Mouse (Mus musculus): ENCODE results near the gene Ccdc162. TPM values are rescaled to one million over a fixed set of nuclear protein-coding genes. Genes with fewer than 3 reads are reported as not detected.

The Ccdc162 gene
- polyA plus RNA-seq, 1 experiment from 2014 or later, result 0.71 TPM

DNA sequence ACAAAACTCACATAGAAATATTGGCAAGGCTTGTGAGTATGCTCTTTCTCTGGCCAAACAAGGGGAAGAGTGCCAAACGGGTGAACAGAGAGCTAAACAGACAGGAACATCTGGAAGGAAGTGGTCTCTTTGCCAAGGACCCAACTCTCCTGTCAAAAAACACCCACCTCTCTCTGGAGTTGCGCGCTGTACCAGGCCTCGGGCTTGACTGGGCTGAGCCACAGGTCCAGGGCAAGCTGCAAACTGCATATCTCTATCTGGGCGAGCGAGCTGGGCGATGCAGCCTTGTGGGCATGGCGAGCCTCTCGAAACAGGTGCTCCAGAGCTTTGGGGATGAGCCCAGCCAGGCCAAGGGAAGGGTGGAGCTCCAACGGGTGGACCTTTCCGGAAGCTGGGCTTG lies 82.6 kb downstream of the Ccdc162 start:
- no peak overlapping the region for H3K27ac ChIP-seq
- no peak overlapping the region for H3K4me2 ChIP-seq
- H3K9ac ChIP-seq (replicated peaks), result no peak overlapping the region
- no peaks in the 10 kb centered on the region for H3K9me3 ChIP-seq
- WGBS, result 93% methylated on average over 11 of the region's 11 CpGs
- H3K4me3 ChIP-seq (replicated peaks), result no peak overlapping the region
- no peaks in the 10 kb centered on the region for H3K36me3 ChIP-seq
- no peaks in the 10 kb centered on the region for H3K4me1 ChIP-seq (replicated peaks)
- no peaks in the 10 kb centered on the region for H3K27me3 ChIP-seq
- ATAC-seq (ENCODE audit: insufficient number of reproducible peaks, insufficient read depth, low FRiP score, low TSS enrichment, low read depth), result no peak

DNA sequence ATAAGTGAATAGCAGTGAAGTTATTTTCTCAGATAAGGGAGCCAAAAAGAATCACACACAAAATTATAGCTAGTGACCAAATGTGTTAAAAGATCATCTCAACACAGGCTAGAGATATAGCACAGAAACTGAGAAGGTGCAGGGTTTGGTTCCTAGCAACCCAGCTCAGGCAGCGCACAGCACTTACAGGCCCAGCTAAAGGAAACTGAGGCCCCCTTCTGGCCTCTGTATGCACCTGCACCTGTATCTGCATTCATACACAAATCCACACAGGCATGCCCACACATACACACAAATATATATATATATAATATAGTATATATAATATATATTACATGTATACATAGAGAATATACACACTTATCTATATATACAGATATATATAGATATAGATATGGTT lies 84.4 kb downstream of the Ccdc162 start:
- WGBS, result 95% methylated on average over 1 of the region's 1 CpGs
- no peak overlapping the region for H3K4me2 ChIP-seq
- no peaks in the 10 kb centered on the region for H3K9me3 ChIP-seq
- H3K27ac ChIP-seq, result no peak overlapping the region
- no peaks in the 10 kb centered on the region for H3K36me3 ChIP-seq
- H3K4me1 ChIP-seq (replicated peaks), result no peaks in the 10 kb centered on the region
- no peak overlapping the region for H3K9ac ChIP-seq (replicated peaks)
- no peaks in the 10 kb centered on the region for H3K27me3 ChIP-seq
- no peak overlapping the region for H3K4me3 ChIP-seq (replicated peaks)
- ATAC-seq (ENCODE audit: insufficient number of reproducible peaks, insufficient read depth, low FRiP score, low TSS enrichment, low read depth), result no peak

DNA sequence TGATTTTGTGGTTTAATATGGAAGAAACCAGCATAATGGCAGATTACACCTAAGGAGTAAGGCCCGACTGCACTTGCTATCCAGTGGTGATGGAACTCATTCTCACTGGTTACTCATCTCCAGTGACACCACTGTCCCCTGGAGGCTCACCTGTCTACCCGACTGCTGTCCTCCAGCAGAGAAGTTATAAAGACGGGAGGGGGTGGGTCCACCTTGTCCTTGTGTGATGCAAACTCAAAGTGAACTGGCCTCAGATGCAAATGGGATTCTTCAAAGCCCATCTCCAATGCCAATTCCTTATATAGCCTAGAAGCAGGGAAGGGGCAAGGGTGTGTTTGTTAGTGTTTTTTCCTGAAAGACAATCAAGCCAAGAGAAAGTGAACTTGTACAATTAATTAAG lies 89.4 kb downstream of the Ccdc162 start:
- H3K27ac ChIP-seq, result no peak overlapping the region
- WGBS, result 67% methylated on average over 3 of the region's 3 CpGs
- H3K4me1 ChIP-seq (replicated peaks), result no peaks in the 10 kb centered on the region
- H3K4me2 ChIP-seq, result no peak overlapping the region
- H3K36me3 ChIP-seq, result no peaks in the 10 kb centered on the region
- no peaks in the 10 kb centered on the region for H3K27me3 ChIP-seq
- no peak overlapping the region for H3K9ac ChIP-seq (replicated peaks)
- H3K9me3 ChIP-seq, result no peaks in the 10 kb centered on the region
- ATAC-seq (ENCODE audit: insufficient number of reproducible peaks, insufficient read depth, low FRiP score, low TSS enrichment, low read depth), result no peak
- no peak overlapping the region for H3K4me3 ChIP-seq (replicated peaks)

DNA sequence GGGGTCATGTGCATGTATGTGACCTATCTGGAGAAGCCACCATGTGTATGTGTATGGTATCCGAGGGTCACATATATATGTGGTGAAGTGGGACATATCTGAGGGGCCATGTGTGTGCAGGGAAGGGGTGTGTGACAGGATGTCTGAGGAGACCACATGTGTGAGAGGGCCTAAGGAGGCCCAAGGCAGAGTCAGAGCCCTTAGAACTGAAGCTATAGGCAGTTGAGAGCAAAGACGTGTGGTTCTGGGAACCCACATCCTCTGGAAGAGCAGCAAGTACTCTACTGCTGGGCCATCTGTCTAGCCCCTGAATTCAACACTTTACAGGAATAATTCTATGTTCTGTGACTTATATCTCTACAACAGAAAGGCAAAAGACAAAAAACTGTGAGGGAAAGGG lies 96.4 kb downstream of the Ccdc162 start:
- no peak overlapping the region for H3K4me3 ChIP-seq (replicated peaks)
- H3K9me3 ChIP-seq, result no peaks in the 10 kb centered on the region
- no peak overlapping the region for H3K9ac ChIP-seq (replicated peaks)
- H3K4me1 ChIP-seq (replicated peaks), result no peaks in the 10 kb centered on the region
- H3K27ac ChIP-seq, result no peak overlapping the region
- H3K36me3 ChIP-seq, result no peaks in the 10 kb centered on the region
- H3K27me3 ChIP-seq, result no peaks in the 10 kb centered on the region
- no peak for ATAC-seq (ENCODE audit: insufficient number of reproducible peaks, insufficient read depth, low FRiP score, low TSS enrichment, low read depth)
- H3K4me2 ChIP-seq, result no peak overlapping the region
- WGBS, result 93% methylated on average over 2 of the region's 2 CpGs

DNA sequence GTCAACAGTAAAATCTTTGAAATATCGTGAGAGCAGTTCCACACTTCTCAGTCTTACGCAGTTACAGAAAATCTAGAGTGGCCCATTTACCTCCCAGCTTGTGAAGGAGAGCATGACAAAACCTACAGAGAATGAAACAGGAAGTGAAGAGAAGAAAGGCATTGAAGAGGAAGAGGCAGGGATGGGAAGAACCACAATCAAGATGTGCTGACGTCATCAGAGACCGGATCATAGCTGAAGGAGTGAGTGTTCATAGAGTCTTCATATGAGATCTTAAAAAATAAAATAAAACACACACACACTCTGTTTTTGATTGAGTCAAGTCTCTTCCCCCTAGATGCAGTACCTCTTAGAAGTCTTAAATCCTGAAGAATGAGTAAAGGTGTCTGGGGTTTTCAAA lies 100.9 kb downstream of the Ccdc162 start:
- Histone ChIP-seq H3K4me1 (replicated peaks) (no peaks in the 10 kb centered on the region), H3K4me2 (no peak overlapping the region), H3K9ac (replicated peaks) (no peak overlapping the region), H3K27me3 (no peaks in the 10 kb centered on the region), H3K27ac (no peak overlapping the region), H3K36me3 (no peaks in the 10 kb centered on the region), H3K9me3 (no peaks in the 10 kb centered on the region), H3K4me3 (replicated peaks) (no peak overlapping the region)
- no peak for ATAC-seq (ENCODE audit: insufficient number of reproducible peaks, insufficient read depth, low FRiP score, low TSS enrichment, low read depth)
- 89% methylated on average over 4 of the region's 4 CpGs for WGBS

DNA sequence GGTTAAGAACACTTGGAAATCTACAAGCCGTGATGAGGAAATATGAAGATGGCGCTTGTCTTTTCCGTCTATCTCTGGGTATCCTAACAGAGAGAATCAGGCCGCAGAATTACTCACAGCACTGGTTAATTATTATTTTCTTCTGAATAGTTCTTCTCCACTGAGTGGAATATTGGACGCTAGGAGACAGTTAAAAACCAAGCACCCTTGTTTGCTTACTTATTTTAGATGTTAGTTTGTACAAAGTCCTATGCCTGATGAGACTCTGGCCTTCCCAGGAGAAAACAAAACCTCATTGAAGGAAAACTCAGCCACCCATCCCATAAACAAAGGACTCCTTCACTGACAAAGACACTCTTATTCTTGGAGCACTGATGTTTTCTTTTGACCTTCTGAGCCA lies 104.5 kb downstream of the Ccdc162 start:
- Histone ChIP-seq H3K9me3 (no peaks in the 10 kb centered on the region), H3K36me3 (no peaks in the 10 kb centered on the region), H3K27me3 (no peaks in the 10 kb centered on the region), H3K4me2 (no peak overlapping the region), H3K4me1 (replicated peaks) (no peaks in the 10 kb centered on the region; the same call in 1 of the 2 replicates), H3K9ac (replicated peaks) (no peak overlapping the region), H3K4me3 (replicated peaks) (no peak overlapping the region), H3K27ac (no peak overlapping the region)
- WGBS, result 88% methylated on average over 5 of the region's 5 CpGs
- ATAC-seq (ENCODE audit: insufficient number of reproducible peaks, insufficient read depth, low FRiP score, low TSS enrichment, low read depth), result no peak

DNA sequence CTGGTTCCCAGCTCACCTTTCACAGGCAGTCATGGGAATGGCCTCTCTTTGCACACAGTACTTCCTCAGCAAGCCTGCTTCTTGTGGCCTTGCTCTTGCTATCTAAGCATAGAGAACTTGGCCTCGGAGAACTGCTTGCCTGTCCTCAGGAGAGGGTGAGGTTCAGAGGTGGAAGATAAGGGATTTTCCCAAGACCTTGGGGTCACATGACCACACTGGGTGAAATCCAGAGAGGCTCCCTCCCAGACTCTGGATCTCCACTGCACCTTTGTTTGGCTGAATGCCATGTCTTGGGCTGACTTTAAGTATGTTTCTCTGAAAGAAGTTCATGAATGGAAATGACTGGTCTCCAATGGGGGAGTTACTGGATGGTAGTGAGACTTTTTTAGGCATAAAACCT lies 107.0 kb downstream of the Ccdc162 start:
- Histone ChIP-seq H3K36me3 (no peaks in the 10 kb centered on the region), H3K27me3 (no peaks in the 10 kb centered on the region), H3K27ac (no peak overlapping the region), H3K9me3 (no peaks in the 10 kb centered on the region), H3K4me3 (replicated peaks) (no peak overlapping the region), H3K4me2 (no peak overlapping the region), H3K4me1 (replicated peaks) (no peaks in the 10 kb centered on the region; the same call in 1 of the 2 replicates), H3K9ac (replicated peaks) (no peak overlapping the region)
- no peak for ATAC-seq (ENCODE audit: insufficient number of reproducible peaks, insufficient read depth, low FRiP score, low TSS enrichment, low read depth)
- 69% methylated on average over 1 of the region's 1 CpGs for WGBS

DNA sequence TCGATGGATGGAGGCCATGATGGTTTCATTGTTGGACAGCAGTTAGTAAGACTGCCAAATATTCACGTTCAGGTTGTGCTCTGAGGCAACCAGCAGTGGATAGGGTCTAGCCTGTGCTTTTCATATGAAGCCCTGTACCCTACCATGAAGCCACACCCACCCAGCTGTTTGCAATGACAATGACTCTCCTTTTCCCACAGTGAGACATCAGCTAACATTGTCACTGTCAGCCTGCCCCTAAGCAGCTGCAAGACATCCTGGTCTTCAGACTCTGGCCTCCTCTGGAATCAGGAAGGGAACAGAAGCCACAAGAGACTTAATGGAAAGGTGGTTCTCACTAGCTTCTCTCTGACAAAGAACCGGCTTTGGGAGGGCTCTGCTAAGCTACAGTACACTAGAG lies 107.9 kb downstream of the Ccdc162 start:
- no peaks in the 10 kb centered on the region for H3K27me3 ChIP-seq
- H3K9me3 ChIP-seq, result no peaks in the 10 kb centered on the region
- H3K36me3 ChIP-seq, result no peaks in the 10 kb centered on the region
- H3K9ac ChIP-seq (replicated peaks), result no peak overlapping the region
- no peak overlapping the region for H3K4me2 ChIP-seq
- no peak overlapping the region for H3K27ac ChIP-seq
- H3K4me3 ChIP-seq (replicated peaks), result no peak overlapping the region
- no peaks in the 10 kb centered on the region; the same call in 1 of the 2 replicates for H3K4me1 ChIP-seq (replicated peaks)
- ATAC-seq (ENCODE audit: insufficient number of reproducible peaks, insufficient read depth, low FRiP score, low TSS enrichment, low read depth), result no peak
- 94% methylated on average over 3 of the region's 3 CpGs for WGBS

DNA sequence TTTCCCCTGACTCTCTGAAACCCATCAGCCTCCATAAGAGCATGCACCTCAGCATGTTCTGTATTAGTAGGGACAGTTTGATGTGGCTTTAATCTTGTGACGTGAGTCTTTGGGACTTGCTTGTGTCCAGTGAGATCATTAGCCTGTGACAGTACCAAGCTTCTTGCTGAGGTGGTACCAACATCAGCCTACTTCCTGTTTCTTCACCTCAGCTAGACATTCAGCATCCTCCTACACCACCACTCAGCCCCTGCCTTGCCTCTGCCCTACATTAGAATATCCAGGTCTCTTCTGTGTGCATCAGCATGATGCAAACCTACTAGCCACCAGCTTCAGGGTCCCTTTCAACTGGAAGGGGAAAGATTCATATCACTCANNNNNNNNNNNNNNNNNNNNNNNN lies 113.8 kb downstream of the Ccdc162 start:
- peaks cover 7% of the 10 kb centered on the region for H3K4me1 ChIP-seq (replicated peaks)
- H3K9me3 ChIP-seq, result peaks cover 5% of the 10 kb centered on the region; the same call in 1 of the 2 replicates
- no peak overlapping the region for H3K4me2 ChIP-seq
- H3K36me3 ChIP-seq, result no peaks in the 10 kb centered on the region
- no peak for ATAC-seq (ENCODE audit: insufficient number of reproducible peaks, insufficient read depth, low FRiP score, low TSS enrichment, low read depth)
- no peak overlapping the region for H3K9ac ChIP-seq (replicated peaks)
- no peaks in the 10 kb centered on the region for H3K27me3 ChIP-seq
- 83% methylated on average over 1 of the region's 1 CpGs for WGBS
- H3K27ac ChIP-seq, result no peak overlapping the region
- no peak overlapping the region for H3K4me3 ChIP-seq (replicated peaks)

DNA sequence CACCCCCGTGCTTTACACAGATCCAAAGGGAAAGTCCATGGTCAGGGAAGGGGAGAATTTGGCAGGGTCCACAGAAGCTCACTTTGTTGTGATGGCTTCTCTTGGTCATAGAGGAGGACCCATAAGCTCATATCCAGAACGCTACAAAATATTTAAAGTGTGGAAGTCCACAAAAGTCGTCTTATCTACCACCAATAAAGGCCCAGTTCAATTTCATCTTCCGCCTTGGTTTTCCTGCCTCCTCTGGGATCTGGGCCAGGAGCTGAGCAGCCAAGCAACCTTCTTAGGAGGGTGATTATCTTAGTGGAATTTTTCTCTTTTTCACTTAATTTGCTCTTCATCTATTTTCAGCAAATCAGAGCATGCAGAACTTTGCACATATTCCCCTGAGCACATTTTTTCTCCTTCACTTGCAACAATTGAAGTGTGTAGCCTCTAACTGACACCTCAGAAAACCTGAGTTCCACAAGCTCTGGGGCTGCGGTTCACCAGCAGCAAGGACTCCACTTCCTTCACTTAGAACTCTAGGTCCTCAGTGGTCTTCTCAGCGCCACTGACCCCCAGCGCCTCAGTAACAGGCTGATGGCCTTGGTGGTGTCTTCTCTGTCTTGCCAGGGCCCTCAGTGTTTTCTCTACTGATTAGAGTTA lies 114.4 kb downstream of the Ccdc162 start:
- H3K4me3 ChIP-seq (replicated peaks), result no peak overlapping the region
- H3K4me2 ChIP-seq, result no peak overlapping the region
- no peaks in the 10 kb centered on the region for H3K27me3 ChIP-seq
- H3K36me3 ChIP-seq, result no peaks in the 10 kb centered on the region
- WGBS, result 75% methylated on average over 7 of the region's 7 CpGs
- H3K27ac ChIP-seq, result no peak overlapping the region
- H3K4me1 ChIP-seq (replicated peaks), result peaks cover 7% of the 10 kb centered on the region
- no peak for ATAC-seq (ENCODE audit: insufficient number of reproducible peaks, insufficient read depth, low FRiP score, low TSS enrichment, low read depth)
- peaks cover 5% of the 10 kb centered on the region; the same call in 1 of the 2 replicates for H3K9me3 ChIP-seq
- H3K9ac ChIP-seq (replicated peaks), result no peak overlapping the region

DNA sequence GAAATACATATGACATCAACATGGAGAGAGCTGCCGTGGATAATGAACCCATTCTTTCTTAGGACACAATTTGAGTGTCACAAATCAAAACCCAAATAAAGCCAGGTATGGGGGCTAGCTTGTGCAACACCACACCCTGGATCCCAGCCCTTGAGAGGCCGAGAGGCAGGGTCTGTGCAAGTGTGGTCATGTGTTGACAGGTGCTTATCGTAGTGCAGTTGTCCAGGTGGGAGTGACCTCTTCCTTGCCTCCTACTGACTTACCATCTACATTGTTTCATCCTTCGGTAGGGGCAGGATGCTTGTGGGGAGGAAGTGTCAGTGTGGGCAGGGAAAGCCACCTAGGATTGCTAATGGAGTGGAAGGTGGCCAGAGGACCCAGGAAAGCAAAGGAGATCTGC lies 115.1 kb downstream of the Ccdc162 start:
- H3K27ac ChIP-seq, result no peak overlapping the region
- no peaks in the 10 kb centered on the region for H3K27me3 ChIP-seq
- no peak for ATAC-seq (ENCODE audit: insufficient number of reproducible peaks, insufficient read depth, low FRiP score, low TSS enrichment, low read depth)
- H3K9me3 ChIP-seq, result peaks cover 5% of the 10 kb centered on the region; the same call in 1 of the 2 replicates
- no peak overlapping the region for H3K9ac ChIP-seq (replicated peaks)
- H3K4me2 ChIP-seq, result no peak overlapping the region
- WGBS, result 74% methylated on average over 4 of the region's 4 CpGs
- peaks cover 7% of the 10 kb centered on the region; the same call in 1 of the 2 replicates for H3K4me1 ChIP-seq (replicated peaks)
- H3K36me3 ChIP-seq, result no peaks in the 10 kb centered on the region
- no peak overlapping the region for H3K4me3 ChIP-seq (replicated peaks)

DNA sequence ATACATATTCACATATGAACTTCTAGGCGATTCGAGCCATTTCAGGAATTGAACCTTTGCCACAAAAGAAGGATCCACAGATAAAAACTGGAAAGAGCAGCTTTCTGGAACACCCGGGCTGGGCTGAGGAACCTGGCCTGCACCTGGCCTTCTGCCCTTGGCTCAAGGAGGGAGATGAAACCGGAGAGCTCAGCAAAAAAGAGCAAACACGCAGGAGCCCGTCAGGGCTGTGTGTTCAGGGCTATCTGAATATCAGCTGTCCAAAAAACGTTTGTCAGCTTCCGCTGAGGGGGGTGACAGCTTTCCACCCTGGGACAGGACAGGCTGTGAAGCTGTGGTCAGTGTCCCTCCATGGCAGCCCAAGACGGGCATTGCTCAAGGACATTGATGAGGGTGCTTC lies 117.4 kb downstream of the Ccdc162 start:
- Histone ChIP-seq H3K4me1 (replicated peaks) (peaks cover 12% of the 10 kb centered on the region; the same call in 1 of the 2 replicates), H3K4me2 (no peak overlapping the region), H3K36me3 (no peaks in the 10 kb centered on the region), H3K9ac (replicated peaks) (no peak overlapping the region), H3K27me3 (no peaks in the 10 kb centered on the region), H3K9me3 (peaks cover 5% of the 10 kb centered on the region; the same call in 1 of the 2 replicates), H3K27ac (no peak overlapping the region), H3K4me3 (replicated peaks) (no peak overlapping the region)
- ATAC-seq (ENCODE audit: insufficient number of reproducible peaks, insufficient read depth, low FRiP score, low TSS enrichment, low read depth), result no peak
- WGBS, result 82% methylated on average over 9 of the region's 9 CpGs

Data from limb, embryonic 12.5 days (tissue).